Mouse (Mus musculus): ENCODE results near the gene Glrx5.

Gene Glrx5

DNA sequence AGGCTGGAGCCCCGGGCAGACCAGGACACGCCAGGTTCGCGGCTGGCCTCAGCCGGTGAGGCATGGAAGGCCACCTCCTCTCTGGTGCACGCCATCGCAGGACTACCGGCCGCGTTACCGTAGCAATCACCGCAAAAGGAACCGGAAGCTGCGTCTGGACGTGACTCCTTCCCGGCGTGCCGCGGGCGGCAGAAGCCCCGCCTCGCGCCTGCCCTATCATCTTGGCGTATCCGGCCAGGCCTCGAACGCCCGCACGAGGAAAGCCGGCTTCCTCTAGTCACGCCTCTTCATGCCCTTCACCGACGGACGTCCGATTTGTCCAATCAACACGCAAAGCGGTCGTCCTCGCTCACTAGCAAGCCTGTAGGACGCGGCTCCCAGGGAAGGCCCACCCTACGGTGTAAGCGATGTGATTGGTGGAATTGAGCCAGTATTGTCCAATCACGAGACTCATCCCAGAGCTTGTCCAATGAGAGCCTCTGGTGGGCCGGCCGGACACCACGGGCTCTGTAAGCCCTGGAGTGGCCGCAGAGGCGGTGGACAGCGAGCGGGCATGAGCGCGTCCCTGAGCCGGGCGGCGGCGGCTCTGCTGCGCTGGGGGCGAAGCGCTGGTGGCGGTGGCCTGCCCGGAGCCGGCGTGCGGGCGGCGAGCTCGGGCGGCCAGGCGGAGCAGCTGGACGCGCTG lies at the start of gene Glrx5:
Gene Glrx5 (plus strand): TSS at position 542 of the 685 bp plus-strand sequence.
- peak; percentile 97 to 99 for DNase-seq (ENCODE audit: low spot score in 2 of 2)

DNA sequence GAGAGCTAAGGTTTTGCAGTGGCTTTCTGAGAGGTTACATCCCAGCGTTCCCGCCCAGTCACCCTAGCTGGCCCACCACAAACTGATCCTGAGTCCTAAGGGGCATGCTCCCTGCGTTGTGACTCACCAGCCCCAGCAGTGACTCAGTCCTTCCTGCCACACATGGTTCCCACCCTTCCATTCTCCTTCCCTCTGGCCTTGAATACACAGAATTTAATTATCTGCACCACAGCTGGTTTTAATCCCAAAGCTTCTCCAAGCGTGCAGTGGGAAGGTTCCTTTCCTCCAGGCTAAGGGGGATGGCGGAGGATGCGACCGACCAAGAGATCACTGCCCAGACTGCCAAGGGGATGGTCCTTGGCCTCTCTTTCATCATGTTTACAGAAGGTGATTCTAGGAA lies 49.0 kb upstream of the Glrx5 start:
- peak in 1 of 2 experiments; percentile 64 for DNase-seq (ENCODE audit: low spot score in 2 of 2)

DNA sequence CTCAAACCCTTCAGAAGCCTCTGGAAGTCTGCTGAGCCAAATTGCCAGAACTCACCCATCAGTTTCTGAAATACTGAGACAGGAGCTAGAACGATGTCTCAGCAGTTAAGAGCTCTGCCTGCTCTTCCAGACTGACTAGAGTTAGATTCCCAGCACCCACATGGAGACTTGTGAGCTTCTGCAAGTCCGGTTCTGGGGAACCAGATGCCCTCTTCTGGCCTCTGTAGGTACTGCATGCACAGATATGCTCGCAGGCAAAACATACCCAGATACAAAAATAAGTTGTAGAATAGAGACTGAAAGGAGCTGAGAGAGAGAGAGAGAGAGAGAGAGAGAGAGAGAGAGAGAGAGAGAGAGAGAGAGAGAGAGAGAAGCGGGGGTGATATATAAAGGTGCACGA lies 47.4 kb upstream of the Glrx5 start:
- DNase-seq (ENCODE audit: low spot score in 2 of 2), result no peak

DNA sequence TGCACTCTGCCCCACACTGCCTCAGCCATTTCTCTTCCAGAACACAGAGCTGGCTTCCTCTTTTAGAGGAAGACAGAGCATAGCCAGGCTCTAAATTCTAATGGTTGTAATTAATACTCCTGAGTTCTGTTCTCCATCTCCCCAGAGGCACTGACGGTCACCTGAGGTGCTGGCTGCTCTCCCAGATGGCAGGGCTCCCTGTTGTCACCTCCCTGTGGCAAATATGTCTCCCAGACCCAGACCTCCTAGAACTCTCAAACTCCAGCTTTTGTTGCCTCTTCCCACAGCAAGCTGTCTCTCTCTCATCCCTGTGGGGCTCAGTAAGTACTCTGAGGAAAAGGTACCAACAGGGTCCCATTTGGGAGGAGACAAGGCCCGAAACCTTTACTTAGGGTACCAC lies 46.5 kb upstream of the Glrx5 start:
- no peak for DNase-seq (ENCODE audit: low spot score in 2 of 2)

DNA sequence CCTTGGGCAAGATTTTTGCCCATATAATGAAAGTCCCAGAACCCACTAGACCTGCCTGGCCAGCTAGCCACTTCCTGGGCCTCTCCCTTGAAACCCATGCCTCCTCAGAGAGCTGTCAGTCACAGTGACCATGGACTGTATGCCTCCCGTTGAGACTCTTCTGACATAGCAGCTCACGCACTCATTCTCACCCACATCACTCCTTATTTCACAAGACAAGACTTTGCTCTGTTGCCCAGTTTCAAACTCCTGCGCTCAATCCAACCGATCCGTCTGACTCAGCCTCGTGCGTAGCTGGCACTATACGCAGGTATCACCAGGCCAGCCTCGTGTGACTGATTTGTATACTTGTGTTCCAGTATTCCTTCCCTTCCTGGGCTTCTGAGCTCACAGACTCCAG lies 45.7 kb upstream of the Glrx5 start:
- no peak for DNase-seq (ENCODE audit: low spot score in 2 of 2)

DNA sequence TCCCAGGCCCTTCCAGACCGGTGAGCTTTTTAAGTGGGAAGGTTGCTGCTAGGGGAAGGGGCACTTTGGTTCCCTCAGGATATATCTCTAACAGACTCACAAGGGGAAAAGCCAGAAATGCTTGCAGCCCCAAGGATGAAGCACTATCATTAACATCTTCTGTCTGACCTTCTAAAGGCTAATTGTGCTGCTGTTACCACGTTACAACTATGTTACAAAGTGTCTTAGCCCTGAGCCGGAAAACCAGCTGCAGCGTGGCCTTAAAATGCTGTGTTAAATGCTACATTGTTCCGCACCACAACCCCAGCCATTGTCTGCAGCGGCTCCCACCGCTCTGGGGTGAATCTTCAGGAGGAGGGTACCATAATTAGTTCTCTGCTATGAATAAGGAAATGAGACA lies 44.6 kb upstream of the Glrx5 start:
- DNase-seq (ENCODE audit: low spot score in 2 of 2), result no peak

DNA sequence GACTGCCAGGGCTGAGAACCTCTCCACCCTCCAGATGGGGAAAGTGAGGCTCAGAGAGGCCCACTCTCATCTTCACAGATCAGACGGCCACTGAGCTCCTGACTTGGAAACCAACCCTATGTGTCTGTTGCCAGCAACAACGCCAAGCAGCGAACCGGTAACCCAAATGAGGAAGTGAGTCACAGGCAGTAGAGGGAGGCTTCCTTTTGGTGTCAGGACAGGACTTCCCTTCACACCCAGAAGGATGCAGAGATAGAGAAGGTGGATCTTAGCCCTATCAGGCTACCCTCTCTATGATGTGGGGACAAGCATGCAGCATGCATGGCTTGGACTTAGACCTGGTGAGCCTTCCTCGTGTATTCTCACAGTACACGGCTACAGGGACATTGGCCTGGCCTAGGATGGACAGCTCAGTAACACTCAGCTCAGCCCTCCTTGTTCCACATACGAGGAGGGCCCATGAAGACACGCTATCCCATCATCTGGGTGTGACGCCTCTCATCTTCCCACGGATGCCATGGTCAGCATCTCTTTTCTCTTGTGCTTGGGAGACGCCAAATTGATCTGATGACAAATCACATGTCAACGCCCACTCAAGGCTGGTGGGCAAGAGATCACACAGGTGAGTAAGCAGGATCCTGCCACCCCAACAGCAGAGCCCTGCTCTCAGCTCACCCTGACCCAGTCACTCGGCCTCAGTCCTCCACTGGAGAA lies 41.6 kb upstream of the Glrx5 start:
- no peak for DNase-seq (ENCODE audit: low spot score in 2 of 2)

DNA sequence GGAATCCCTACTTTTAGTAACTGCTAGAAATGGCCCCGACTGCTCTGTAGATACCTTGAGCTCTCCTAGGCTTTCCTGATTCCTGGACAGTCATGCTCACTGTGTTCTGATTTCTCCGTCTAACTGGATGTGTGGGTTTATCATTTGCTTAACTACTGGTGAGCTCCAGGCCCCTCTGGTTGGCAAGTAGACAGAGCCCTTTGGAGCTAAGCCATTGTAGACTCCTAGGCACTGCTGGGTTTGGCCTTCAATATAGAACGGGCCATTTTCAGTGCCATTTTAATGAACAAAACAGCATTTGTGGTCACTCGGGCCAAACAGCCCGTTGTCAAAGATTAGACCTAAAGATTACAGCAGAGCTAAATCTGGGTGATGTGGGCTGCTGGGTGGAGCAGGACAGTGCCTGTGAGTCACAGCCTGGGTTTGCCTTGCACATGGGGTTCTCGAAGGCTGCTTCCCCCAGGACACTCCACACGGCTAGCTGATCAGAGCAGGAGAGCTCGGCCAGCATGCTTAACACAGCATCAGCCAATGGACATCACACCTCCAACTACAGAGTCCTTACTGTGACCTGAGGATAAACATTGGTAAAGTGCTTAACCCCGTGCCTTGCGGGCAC lies 40.3 kb upstream of the Glrx5 start:
- DNase-seq (ENCODE audit: low spot score in 2 of 2), result no peak

DNA sequence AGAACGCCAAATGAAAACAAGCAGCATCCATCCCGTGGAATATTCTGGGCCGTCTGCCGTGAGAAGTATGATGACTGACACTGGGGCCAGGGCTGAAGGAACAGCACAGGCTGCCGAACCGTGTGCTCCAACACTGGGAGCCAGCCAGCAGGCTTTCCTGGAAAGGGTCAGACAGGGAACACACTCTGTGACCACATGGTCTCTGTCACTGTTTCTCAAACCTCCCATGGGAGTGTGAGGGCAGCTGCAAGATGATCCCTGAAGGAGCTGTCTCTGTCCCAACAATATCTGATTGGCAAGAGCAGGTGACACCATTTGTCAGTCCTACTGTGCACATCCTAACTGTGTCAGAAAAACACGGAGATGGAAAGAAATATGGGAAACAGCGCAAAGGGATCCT lies 39.6 kb upstream of the Glrx5 start:
- no peak for DNase-seq (ENCODE audit: low spot score in 2 of 2)

DNA sequence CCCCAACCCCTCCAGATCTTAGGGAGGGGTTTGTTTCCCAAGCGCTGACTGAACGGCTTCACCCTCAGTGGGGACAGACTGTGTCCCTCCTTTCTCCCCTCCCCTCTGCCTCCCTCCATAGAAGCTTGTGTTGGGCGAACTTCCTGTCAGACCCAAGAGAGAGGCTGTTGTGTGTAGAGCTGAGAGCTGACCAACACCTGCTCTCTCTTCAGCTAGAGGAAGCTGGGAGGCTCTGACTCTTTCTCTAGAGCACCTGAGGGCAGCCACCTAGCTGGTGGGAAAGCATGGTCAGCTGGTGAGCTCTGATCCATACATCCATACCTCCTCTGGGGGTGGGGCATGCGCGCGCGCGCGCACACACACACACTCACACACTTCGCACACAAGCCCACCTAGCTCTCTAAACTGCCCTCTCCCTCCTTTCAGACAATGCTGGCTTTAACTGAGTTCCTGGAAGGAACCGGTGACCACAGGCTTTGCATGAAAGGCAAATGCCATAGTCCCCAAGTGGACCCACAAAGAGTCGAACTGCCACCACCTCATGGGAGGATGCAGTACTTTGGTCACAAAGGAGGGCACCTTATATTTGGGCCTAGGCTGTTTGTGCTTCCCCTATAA lies 37.1 kb upstream of the Glrx5 start:
- DNase-seq (ENCODE audit: low spot score in 2 of 2), result no peak

DNA sequence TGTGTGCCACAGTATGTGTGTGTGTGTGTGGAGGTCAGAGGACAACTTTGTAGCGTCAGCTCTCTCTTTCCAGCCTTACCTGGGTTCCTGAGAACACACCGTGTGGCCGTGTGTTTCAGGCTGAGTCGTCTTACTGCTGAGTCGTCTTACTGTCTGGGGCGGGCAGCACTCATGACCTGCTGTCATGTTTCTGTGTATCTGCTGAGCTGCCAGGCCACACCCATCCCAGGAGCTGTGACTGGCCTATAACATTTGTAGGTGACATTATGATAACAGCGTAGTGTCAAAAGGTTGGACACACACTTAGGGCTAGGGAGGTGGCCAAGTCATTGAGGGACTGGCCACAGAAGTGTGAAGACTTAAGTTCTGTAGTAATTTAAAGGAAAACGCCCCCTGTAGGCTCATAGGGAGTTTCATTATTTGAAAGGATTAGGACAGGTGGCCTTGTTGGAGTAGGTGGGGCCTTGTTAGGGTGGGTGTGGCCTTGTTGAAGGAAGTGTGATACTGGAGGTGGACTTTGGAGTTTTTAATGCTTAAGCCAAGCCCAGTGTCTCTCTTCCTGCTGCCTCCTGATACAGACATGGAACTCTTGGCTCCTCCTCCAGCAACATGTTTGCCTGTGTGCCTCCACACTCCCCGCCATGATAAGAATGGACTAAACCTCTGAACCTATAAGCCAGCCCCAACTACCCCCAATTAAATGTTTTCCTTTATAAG lies 36.3 kb upstream of the Glrx5 start:
- no peak for DNase-seq (ENCODE audit: low spot score in 2 of 2)

DNA sequence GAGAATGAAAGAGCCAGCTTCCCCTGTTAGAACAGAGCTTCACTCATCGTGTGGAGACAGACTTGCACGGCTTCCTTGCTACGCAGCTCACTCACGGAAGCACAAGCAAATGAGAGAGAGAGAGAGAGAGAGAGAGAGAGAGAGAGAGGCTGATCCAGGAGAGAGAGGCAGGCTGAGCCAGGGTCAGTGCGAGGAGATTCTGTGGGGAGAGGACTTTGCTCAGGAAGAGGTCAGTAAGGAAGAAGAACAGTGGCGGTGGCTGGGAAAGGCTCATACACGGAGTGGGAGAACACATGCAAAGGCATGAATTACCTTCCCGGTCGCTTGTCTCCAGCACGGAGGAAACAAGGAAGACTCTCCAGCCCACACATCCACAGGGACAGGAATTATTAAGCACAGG lies 35.3 kb upstream of the Glrx5 start:
- no peak for DNase-seq (ENCODE audit: low spot score in 2 of 2)

DNA sequence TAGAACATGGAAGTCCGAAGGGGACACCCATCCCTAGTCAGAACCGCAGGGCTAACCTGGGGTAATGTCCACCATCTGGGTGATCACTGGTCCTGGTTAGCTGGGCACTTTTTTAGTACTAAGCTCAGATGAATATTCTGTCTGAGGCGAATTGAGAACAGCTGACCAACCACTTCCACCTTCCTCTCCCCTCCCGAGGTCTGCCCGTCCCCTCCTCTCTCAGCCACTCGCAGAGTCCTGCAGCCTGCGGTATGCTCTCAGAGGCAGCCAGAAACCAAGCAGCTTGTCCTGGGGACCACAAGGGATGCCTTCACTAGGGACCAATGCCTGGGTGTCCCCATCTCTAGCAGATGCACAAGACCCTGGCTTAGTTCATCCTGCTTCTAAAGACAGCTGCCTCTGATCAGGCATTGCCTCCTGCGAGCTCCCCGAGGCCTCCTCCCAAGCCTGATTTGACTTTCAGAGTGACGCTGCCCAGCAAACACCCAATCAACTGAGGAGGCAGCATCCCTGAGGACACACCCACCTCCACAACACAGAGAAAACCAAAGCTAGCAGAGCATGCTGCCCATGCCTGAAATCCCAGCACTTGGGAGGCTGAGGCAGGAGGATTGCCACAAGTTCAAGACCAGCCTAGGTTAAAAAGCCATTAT lies 34.7 kb upstream of the Glrx5 start:
- no peak for DNase-seq (ENCODE audit: low spot score in 2 of 2)

DNA sequence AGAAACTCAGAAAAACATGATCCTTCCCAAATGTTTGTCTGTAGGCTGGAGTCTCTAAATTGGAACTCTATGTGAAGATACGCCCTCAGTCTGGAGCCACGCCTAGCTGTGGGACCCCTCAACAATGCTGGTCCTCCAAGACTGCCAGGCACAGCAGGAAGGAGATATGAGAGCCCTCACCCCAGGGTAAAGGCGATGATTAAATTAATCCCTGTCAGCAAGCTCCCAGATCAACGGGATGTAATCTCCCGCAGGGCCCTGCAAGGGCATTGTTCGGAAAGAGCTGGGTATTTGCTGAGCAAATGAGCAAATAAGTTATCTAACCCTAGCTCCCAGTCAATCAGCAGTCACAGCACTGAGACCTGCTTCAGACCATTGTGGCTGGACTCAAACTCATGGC lies 33.9 kb upstream of the Glrx5 start:
- DNase-seq (ENCODE audit: low spot score in 2 of 2), result no peak

DNA sequence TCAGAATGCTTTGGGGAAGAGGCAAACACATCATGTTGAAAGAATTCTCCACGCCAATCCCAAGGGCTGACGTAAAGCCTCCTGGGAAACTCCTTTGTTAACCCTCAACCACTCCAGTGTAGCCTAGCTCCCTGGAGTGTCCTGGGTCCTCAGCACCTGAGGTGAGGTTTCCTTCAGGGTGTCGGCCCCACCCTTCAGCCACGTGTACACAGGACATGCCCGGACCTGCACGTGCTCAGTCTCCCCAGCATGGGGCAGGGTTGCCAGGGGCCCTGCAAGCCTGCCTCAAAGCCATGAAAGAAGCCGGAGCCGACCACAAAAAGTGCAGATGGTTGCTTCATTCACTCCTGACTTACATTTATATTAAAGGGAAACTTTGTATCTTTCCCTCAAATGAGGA lies 33.3 kb upstream of the Glrx5 start:
- DNase-seq (ENCODE audit: low spot score in 2 of 2), result no peak

DNA sequence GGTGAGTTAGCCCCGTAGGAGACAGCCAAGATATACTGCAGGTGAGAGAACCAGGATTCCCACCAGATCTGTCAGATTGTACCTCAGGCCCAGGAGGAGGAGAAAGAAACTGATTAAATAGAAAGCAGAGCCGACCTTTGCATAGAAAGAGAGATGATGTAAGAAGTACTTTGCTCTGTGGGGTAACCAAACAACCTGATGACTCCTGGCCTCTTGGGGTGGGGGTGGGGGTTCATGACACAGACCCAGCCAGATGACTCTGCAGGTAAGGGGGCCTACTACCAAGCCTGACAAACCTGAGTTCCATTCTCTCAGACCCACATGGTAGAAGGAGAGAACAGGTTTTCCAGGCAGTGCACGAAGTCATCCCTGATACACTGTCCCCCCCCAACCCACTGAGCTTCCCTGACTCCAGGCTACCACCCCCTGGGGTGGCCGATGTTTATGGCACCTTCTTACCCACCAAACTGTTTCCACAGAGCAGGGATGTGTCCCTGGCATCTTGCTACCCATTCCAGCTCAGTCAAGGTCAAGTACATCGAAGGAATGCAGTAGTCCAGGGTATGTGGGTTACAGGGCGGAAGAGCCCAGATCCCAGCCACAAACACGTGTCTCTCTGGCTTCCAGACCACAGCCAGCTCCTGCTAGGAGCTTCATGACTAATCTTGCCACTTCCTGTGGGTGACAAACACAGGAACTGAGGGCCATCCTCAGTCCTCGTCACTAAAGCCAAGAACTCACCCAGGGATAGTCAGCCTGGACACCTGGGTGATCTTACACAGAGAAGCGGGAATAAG lies 31.8 kb upstream of the Glrx5 start:
- no peak for DNase-seq (ENCODE audit: low spot score in 2 of 2)

DNA sequence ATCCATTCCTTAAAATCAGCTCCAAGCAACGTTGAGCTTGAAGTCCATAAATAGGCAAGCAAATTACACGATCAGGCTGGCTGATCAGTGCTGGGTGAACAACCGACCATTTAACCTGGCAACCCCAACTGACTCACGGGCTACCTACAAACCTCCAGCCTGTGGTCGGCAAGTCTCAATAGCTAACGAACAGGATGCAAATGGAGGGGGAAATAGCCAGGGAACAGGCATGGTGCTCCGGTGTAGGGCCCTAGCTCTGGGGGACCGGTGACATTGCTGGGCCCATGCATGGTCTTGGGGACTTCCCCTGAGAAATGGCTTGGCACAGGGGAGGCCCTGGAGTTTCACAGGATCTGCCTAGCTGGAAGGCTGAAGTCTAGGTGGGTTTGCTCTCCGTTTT lies 31.2 kb upstream of the Glrx5 start:
- no peak for DNase-seq (ENCODE audit: low spot score in 2 of 2)

DNA sequence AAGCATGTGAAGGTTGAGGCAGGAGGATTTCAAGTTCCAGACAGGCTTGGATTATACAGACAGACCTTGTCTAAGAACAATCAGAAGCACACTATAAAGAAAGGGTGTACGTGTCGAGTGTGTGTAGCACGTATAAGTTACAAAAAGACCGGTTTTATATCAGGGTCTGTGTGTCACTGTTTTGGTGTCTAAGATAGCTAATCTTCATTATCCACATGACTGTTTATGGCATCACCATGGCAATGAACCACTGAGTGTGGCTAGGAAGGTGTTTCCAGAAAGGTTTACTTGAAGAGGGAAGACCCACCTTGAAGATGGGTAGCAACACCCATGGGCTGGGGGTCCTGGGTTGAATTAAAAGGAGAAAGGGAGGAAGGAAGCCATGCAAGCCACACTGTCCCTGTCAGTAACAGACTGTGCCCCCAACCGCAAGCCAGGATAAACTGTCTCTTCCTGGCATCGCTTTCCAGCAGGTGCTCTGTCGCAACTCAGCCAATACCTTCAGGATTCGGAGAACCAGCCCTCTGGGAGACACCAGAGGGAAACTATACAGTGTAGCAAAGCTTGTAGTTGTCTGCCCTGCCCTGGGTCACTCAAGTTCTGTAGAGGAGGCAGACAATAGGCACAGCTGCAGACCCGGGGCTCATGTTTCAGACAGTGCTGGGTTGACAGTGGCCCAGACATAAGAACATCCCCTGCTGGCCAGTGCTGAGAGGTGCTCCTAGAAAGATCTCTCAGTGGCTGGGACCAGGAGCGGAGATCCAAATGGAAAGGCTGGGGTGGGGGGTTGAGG lies 30.0 kb upstream of the Glrx5 start:
- no peak for DNase-seq (ENCODE audit: low spot score in 2 of 2)

DNA sequence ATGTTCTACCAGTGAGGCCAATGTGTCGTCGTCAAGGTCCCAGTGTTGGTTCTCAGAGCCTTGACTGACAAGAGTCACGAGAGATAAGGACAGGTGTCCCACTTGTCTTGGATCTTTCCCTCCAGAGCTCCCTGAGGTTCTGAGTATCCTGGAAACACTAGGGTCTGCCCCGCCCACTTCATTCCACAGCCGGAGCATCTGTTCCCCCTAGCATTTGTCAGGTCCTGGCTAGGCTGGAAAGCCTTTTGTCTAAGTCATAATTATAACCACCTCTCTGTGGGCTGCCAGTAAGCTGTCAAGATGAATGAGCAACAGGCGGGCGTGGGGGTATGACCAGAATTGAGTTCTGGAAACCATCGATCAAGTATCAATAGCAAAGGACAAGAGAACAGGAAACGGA lies 29.3 kb upstream of the Glrx5 start:
- DNase-seq (ENCODE audit: low spot score in 2 of 2), result no peak

DNA sequence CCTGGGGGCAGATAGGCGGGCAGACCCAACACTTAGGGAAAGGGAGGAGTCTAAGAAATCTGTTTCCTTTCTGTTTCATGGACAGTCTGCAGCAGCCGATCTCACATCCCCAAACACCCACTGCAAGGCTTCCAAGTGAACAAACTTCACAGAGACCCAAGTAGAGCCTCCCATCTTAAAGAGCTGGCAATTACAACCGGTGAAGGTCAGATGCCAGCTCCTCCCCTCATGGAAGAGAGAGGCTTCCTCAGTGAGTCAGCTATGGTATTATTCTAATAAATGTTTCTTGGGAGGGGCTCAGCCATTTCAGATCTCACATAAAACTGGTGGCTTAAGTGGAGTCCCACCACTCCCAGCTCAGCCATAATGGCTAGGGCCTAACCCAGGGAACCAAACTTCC lies 28.8 kb upstream of the Glrx5 start:
- no peak for DNase-seq (ENCODE audit: low spot score in 2 of 2)
